Comparison of ENCODE assay signal across 9 mouse cellular contexts in the genomic region with DNA sequence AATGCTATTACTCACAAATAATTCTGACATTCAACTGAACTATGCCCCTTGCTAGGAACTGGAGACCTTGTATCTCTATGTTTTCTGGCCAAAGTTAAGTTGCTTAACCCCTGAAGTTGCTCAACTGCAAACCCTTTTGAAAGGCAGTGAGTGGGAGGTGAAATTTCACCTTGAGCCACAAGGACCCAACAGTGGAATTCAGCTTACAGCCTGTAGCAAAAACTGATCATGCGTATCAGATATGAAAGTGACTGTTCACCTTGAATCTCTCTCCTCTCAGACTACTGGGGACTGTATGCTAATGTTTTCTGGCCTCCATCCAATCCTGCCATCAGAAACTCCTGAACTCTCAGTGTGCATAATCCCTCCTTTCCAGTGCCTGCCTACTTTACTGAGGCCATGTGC.
DNase-seq lines count a peak whose midpoint lies in the region; ATAC-seq and TF ChIP-seq lines count a peak whose summit lies in the region.
"Had no signal": no experiment of that assay in that cellular context is flagged by ENCODE, and none has a peak within 500 bp of the region (broad histone marks: within the 10 kb centered on the region; RNA-seq: fewer than 3 reads in every experiment).

No protein-coding gene starts in this region.

- H3K27me3 ChIP-seq in heart, postnatal 0 days (ENCODE audit: control insufficient read depth, insufficient read depth, low read length): no peaks in the 10 kb centered on the region
- H3K27me3 ChIP-seq: midbrain, embryonic 12.5 days had no signal

- H3K27ac ChIP-seq in heart, postnatal 0 days (ENCODE audit: low read depth): peak overlapping the region; percentile 43
- H3K27ac ChIP-seq: forebrain, embryonic 13.5 days; midbrain, embryonic 12.5 days had no signal

- WGBS in heart, postnatal 0 days: 39% methylated on average over 1 of the region's 1 CpGs

- peak; percentile 44 for ATAC-seq in heart, postnatal 0 days (ENCODE audit: insufficient read depth, low read depth)
- ATAC-seq: forebrain, embryonic 13.5 days had no signal

- no peak for TF ChIP-seq EP300 in heart, postnatal 0 days (IDR thresholded peaks at IDR 0.05; ENCODE audit: low read depth)

- H3K4me3 ChIP-seq in heart, postnatal 0 days (ENCODE audit: low read depth, low read length): no peak overlapping the region
- H3K4me3 ChIP-seq: forebrain, embryonic 13.5 days; midbrain, embryonic 12.5 days had no signal

- H3K9ac ChIP-seq in heart, postnatal 0 days (replicated peaks; ENCODE audit: low read depth, low read length): no peak overlapping the region
- H3K9ac ChIP-seq: forebrain, embryonic 13.5 days; midbrain, embryonic 12.5 days had no signal

- no peak overlapping the region for H3K4me2 ChIP-seq in heart, postnatal 0 days (ENCODE audit: low read depth, low read length)
- H3K4me2 ChIP-seq: forebrain, embryonic 13.5 days; midbrain, embryonic 12.5 days had no signal

- H3K36me3 ChIP-seq in heart, postnatal 0 days (replicated peaks; ENCODE audit: control insufficient read depth, insufficient read depth, low read length): peaks cover 85% of the 10 kb centered on the region
- H3K36me3 ChIP-seq: midbrain, embryonic 12.5 days had no signal

- H3K9me3 ChIP-seq in heart, postnatal 0 days (replicated peaks; ENCODE audit: control insufficient read depth, low read length): no peaks in the 10 kb centered on the region
- H3K9me3 ChIP-seq: forebrain, embryonic 13.5 days; midbrain, embryonic 12.5 days had no signal

- peaks cover 3% of the 10 kb centered on the region; the same call in 1 of the 2 replicates for H3K4me1 ChIP-seq in heart, postnatal 0 days (ENCODE audit: control insufficient read depth, insufficient read depth)

- no peak for TF ChIP-seq CTCF in heart, postnatal 0 days (IDR thresholded peaks at IDR 0.05; ENCODE audit: low read depth)

- DNase-seq in heart, postnatal 0 days (ENCODE audit: low spot score): no peak
- no peak for DNase-seq in heart, adult 18-20 months
- peak; percentile 34 for DNase-seq in CD4-positive, CD25-positive, alpha-beta regulatory T cell, adult 2 months (ENCODE audit: low read depth, low spot score)
- DNase-seq in adipocyte (ENCODE audit: low spot score): peak; percentile 25
- DNase-seq in kidney, postnatal 10 days: peak; percentile 51
- no peak for DNase-seq in frontal cortex, postnatal 14 days (ENCODE audit: low spot score in 2 of 2)
- no peak for DNase-seq in gastrocnemius, postnatal 4 days (ENCODE audit: low spot score in 2 of 2)

Comparison
In these comparisons a context has a peak if more than half of its experiments do, and no peak if none do; other contexts are left out.
1. DNase-seq: peak in CD4-positive, CD25-positive, alpha-beta regulatory T cell, adult 2 months (single experiment), adipocyte (single experiment) and kidney, postnatal 10 days (single experiment); none in heart, postnatal 0 days (single experiment), heart, adult 18-20 months (0 of 2), frontal cortex, postnatal 14 days (0 of 2) and gastrocnemius, postnatal 4 days (0 of 2).